Mouse (Mus musculus): ENCODE measurements around the gene Fam104a.

The Fam104a gene

DNA sequence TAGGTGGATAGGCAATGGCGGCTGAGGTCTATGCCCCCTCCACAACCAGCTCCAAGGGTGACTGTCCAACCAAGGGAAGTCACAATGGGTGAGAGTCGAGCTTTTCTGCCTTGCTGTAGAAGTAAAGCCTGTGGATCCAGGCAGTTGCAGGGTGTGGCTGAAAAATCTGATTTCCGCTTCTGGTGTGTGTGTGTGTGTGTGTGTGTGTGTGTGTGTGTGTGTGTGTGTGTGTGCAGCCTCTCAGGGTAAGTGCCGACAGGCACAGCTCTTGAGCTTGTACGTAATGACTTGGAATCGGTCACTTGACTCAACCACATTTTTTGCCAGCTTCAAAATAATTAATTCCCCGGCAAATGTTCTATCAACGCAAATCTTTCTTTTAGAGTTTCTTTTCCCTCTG, 52.7 kb downstream of the Fam104a start:
- no peak for DNase-seq (ENCODE audit: low read depth)

DNA sequence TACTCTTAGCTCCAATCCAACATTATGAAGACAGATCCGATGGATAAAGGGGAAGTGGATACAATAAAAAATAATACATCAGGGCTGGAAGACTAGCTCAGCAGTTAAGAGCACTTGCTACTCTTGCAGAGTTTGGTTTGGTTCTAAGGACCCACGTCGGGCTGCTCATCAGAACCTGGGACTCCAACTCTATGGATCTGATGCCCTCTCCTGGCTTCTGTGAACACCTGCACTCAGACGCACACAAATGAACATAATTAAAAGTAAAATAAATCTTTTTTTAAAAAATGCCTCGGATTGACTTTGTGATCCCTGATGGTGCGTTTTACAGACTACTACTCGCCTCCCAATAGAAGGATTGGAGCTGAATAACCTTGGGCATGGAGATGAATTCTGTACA, 53.3 kb downstream of the Fam104a start:
- DNase-seq (ENCODE audit: low read depth), result peak; percentile 23

DNA sequence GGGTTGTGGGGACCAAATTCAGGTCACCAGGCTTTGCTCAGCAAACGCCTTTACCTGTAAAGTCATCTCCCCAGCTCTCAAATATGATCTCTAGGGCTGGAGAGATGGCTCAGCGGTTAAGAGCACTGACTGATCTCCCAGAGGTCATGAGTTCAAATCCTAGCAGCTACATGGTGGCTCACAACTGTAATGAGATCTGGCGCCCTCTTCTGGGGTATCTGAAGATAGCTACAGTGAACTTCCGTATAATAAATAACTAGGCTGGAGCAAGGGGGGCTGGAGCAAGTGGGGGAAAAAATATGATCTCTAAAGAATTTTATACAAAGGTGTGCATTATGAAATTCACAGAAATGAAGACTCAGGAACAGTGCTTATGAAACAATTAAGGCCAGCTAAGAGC, 56.2 kb downstream of the Fam104a start:
- DNase-seq (ENCODE audit: low read depth), result peak; percentile 51

DNA sequence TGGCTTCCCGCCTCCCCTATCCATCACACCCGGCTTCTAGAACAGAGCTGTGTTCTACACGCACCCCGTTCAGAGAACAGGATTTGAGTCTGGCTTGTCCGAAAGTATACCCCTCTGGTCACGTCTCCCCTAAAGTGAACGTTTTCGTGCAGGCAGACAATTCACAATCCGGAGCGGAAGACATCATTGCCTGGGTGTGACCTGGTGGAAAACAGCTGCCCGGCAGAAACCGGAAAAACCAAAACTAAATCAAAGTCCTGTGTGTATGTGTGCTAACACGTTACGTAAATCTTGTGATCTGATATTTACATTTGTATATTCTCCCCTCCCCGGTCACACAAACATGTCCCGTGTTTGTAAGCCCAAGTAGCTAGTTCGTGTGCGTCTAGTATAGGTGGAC, 58.5 kb downstream of the Fam104a start:
- no peak for DNase-seq (ENCODE audit: low read depth)

DNA sequence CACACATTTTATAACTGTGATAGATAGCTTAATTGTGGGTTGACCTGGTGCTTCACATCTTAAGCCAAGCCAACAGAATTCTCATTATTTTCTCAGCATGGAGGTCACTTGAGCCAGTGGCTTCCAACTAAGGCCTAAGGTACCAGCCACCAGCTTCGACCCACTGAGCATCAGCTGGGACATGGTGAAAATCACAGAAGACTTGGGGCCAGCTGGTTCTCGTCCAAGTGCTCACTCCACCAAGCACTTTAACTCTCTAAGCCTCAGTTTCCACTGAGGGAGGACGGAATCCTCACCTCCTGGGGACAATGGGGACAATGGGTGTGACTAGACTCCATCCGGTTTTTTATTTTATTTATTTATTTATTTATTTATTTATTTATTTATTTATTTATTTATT, 61.9 kb downstream of the Fam104a start:
- DNase-seq (ENCODE audit: low read depth), result no peak

DNA sequence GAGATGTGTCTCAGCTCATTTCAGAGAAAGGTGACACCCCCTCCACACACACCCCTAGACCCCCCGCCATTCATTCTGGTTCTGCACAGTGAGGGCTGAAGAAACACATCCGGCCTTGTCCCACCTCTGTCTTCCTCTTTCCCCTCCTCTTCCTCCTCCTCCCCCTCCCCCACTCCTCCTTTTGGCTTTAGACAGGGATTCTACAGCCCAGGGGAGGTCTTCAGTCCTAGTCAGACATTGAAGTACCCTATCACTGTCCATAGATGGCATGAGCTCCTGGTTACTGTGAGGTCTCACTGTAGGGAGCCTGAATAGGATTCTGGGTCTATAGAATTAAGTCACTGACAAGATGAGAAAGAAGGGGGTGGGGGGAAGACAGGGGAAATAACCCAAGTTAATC, 63.0 kb downstream of the Fam104a start:
- DNase-seq (ENCODE audit: low read depth), result no peak

DNA sequence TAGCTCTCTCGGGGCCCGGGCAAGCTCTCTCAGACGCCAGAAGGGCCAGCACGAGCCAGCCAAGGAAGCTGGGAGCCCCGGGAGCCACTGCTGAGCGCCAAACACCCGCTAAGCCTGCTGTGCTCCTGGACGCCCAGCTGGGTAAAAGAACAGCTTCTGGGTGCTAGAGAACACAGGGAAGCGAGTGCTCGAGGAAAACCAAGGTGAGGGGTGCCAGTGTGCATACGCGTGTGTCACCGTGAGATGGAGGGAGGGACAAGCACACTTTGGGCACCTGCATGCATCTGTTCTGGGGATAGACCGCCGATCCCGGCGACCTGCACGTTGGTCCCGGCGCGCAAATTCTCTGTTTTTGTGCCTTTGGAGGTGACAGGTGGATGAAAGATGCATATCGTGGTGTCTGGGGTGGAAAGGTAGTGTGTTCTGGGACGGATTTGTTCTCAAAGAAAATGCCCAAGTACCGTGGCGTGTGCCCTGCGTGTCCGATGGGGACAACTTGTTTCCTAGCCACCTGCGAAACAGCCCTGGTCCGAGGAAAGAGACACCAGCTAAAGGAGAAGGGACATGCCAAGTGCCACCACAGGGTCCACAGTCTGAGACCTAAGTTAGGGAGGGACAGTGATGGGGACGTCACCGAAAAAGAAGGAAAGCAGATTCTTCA, 64.4 kb downstream of the Fam104a start:
- DNase-seq (ENCODE audit: low read depth), result no peak

DNA sequence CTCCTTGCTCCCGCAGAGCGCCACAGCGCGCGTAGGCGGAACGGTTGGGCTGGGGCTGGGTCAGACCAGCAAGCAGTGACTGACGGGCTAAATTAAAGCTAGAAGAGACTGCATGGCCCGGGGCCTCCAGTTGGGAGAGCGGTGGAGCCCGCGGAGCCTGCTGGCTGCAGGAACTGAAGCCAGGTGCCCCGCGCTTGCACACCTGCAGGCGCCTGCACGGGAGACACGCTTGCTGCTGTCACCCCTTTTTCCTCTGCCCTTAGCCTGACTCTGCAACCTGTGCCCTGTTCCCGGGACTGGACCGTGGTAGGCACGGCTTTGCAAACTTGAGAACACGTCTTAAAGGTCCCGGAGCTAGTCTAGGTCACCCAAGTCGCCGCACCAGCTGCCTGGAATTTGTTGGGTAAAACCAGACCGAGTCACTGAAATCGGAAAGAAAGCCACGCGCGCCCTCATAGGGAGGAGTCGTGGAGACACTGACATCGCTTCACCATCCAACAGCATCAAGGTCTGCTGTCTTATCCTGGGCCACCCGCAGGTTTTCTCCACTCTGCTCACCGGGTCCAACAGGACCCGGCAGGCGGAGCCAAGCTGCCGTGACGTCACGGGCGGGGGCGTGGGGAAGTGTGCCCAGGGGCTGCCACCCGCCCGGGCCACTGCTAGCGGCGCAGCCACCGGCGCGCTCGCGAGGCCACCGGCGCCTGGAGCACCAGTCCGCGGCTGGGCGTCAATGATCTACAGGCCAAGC, 65.1 kb downstream of the Fam104a start, which contains the start of gene Sstr2:
TSS of gene Sstr2 (plus strand) at position 671 of the 748 bp plus-strand sequence.
- peak; percentile 78 for DNase-seq (ENCODE audit: low read depth)

DNA sequence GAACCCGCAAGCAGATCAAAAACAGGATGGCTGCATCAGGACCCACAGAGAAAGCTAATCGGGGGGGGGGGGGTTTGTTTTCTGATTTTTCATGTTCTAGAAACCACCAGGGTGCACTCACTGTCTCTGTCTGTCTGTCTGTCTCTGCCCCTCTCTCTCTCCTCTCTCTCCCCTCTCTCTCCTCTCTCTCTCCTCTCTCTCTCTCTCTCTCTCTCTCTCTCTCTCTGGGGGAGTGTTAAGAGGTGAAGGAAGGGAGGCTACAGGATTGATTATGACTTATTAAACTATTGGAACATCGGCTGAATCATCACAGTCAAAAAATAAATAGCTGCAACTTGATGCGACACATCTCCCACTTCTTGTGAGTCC, 65.7 kb downstream of the Fam104a start:
- no peak for DNase-seq (ENCODE audit: low read depth)

DNA sequence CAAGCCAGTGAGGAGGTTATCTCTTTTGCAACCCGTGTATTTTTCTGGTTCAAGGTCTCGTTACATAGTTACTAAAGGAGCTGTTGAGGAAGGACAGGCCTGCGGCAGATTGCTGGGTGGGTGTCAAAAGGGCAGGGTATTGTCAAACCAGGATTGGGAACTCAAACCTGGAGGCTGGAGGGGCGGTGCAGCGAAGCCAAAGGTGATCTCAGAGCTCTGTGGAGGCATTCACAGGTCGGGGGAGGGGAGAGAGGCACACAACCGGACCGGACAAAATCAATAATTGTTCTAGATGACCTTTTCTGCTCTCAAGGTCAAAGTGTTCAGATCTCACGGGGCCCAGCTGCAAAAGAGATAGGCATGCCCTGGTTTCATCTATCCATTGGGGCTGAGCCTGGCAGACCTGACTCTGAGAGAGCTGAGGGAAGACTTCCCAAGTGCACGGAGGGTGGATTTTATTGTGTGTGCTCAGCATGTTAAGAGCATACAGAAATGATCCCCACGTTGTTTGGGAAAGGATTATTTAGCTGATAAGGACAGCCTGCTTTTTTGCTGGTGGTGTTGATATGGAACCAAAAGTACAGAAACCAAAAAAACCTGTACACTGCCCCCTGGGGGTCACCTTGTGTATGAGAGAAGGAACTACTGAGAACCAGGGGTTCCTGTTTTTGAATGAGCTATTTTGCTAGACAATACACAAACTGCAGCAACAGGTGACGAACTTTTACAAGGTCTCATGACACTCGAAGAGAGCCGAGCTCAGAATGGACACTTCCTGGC, 66.6 kb downstream of the Fam104a start:
- DNase-seq (ENCODE audit: low read depth), result peak; percentile 85

DNA sequence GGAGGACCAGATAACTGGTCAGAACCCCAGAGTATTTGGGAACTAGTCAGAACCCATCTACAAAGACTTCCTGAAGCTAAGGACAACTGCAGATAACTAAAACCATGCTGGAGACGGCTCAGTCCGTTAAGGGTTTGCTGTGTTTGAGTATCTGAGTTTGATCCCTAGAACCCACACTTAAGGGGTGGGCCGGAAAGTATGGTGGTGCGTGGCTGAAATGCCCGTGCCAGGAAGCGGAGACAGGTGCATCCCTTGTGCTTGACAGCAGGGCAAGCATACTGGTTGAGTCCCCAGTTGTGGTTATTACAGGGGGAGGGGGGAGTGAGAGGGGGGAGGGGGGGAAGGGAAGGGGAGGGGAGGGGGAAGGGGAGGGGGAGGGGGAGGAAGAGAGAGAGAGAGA, 69.5 kb downstream of the Fam104a start:
- no peak for DNase-seq (ENCODE audit: low read depth)

DNA sequence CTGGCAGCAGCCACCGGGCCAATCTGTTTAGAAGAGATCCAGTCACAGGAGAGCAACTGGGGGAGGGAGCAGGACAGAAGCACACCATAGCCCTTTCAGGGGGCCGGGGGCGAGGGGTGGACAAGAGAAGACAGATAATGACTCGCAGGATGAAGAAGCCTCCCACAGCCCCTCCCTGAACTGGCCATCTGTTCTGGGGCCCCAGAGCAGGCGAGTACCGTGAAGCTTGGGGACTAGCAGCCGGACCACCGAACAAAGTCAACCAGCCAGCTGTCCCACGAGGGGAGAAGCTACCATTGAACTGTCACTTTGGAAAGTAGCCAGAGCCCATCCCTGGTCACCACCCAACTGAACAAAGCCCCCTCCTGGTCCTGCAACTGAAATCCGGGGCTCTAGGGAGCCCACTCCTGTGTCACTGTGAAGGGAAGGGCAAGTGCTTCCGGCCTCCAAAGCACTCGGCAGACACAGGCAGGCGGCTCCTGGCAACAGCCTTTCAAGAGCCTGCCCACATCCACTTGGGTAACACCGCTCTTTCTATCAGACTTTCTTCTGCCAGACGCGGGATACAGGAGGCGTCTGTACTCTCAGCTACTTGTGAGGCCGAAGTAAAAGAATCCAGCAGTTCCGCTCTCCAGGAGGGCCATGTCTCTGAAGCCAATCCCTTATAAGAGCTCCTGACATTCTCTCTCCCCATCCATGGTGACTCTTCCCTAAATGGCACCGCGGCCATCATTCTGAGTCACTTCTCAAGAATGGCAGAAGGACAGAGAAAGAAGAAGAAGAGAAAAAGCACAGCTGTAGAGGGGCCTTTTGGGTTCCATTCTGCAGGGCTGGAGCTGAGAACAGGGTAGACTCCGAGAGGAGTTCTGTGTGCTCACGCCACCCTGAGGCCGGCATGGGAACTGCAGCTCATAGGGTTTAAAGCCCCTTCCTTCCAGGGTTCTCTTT, 72.0 kb downstream of the Fam104a start:
- DNase-seq (ENCODE audit: low read depth), result peak; percentile 70
